Mouse (Mus musculus) stomach, embryonic 15.5 days (tissue): ENCODE results near the gene Ina. TPM values are rescaled to one million over a fixed set of nuclear protein-coding genes. Genes with fewer than 3 reads are reported as not detected.
"Not testable (repeated sequence)": the region's sequence is repeated elsewhere in the genome, so short reads cannot be mapped to it uniquely, and the experiment has no call there.

Experiments
- ATAC-seq: fragments of 200-750 bp; cut with Nextera tagmentation; 2 replicates; pipeline ENCODE4 v1.8.0; 2017; ENCODE audit warnings: low read depth, moderate number of reproducible peaks, moderate TSS enrichment; ENCODE audit not compliant: insufficient read depth, low FRiP score
- H3K27ac ChIP-seq: fragments of 300-500 bp; sonication (generic); 2 replicates; pipeline ENCODE4 v1.5.1; 2015; ENCODE audit warnings: mild to moderate bottlenecking, inconsistent platforms
- H3K27me3 ChIP-seq: fragments of 300-500 bp; sonication (generic); replicated peaks from 2 replicates; pipeline ENCODE4 v1.6.1; 2015; ENCODE audit warnings: inconsistent platforms
- H3K36me3 ChIP-seq: fragments of 300-500 bp; sonication (generic); 2 replicates; pipeline ENCODE4 v1.6.1; 2015; ENCODE audit warnings: inconsistent platforms
- H3K4me1 ChIP-seq: fragments of 300-500 bp; sonication (generic); 2 replicates; pipeline ENCODE4 v1.6.1; 2015; ENCODE audit warnings: inconsistent platforms
- H3K4me2 ChIP-seq: fragments of 300-500 bp; sonication (generic); 2 replicates; pipeline ENCODE4 v1.6.1; 2015; ENCODE audit warnings: mild to moderate bottlenecking, inconsistent platforms
- H3K4me3 ChIP-seq: fragments of 300-500 bp; sonication (generic); replicated peaks from 2 replicates; pipeline ENCODE4 v1.5.1; 2015; ENCODE audit warnings: inconsistent platforms
- H3K9ac ChIP-seq: fragments of 300-500 bp; sonication (generic); 2 replicates; pipeline ENCODE4 v1.6.1; 2015; ENCODE audit warnings: inconsistent platforms
- H3K9me3 ChIP-seq: fragments of 300-500 bp; sonication (generic); 2 replicates; pipeline ENCODE4 v1.6.1; 2016; ENCODE audit warnings: inconsistent platforms
- WGBS: fragments of 180-500 bp; shearing (Covaris S2); methylation state at CpG from one replicate; pipeline ENCODE4 v1.1.7; 2015; 5-methylcytosine and 5-hydroxymethylcytosine counted together
- polyA plus RNA-seq: library from polyadenylated mRNA; unstranded; fragments of >200 nt; fragmentation: Nextera tagmentation; extraction: Ambion mirVana; gene quantifications from 2 replicates; pipeline ENCODE4 v1.2.1, GENCODE M21; 2015

The Ina gene
- polyA plus RNA-seq, 1 experiment from 2014 or later, result 13.7 TPM

GRCm38 (mm10) chr19:46975997-46976396 lies 38.5 kb upstream of the Ina start:
- no peak overlapping the region for H3K4me2 ChIP-seq
- H3K36me3 ChIP-seq, result no peaks in the 10 kb centered on the region
- H3K9ac ChIP-seq, result no peak overlapping the region
- no peaks in the 10 kb centered on the region for H3K4me1 ChIP-seq
- WGBS, result 81% methylated on average over 8 of the region's 8 CpGs
- no peak overlapping the region for H3K27ac ChIP-seq
- ATAC-seq, result no peak
- no peaks in the 10 kb centered on the region for H3K27me3 ChIP-seq
- H3K9me3 ChIP-seq, result no peaks in the 10 kb centered on the region
- H3K4me3 ChIP-seq, result no peak overlapping the region

- Histone ChIP-seq H3K9me3 (no peaks in the 10 kb centered on the region), H3K4me1 (no peaks in the 10 kb centered on the region), H3K4me2 (no peak overlapping the region), H3K9ac (no peak overlapping the region), H3K4me3 (no peak overlapping the region), H3K27ac (no peak overlapping the region), H3K36me3 (no peaks in the 10 kb centered on the region), H3K27me3 (no peaks in the 10 kb centered on the region)
- WGBS, result 57% methylated on average over 2 of the region's 2 CpGs
- ATAC-seq, result no peak
Observed at GRCm38 (mm10) chr19:46976743-46977142, 37.8 kb upstream of the Ina start.

GRCm38 (mm10) chr19:46977460-46977859 lies 37.0 kb upstream of the Ina start:
- H3K27ac ChIP-seq, result no peak overlapping the region
- ATAC-seq, result no peak
- H3K4me2 ChIP-seq, result no peak overlapping the region
- H3K9me3 ChIP-seq, result no peaks in the 10 kb centered on the region
- no peaks in the 10 kb centered on the region for H3K27me3 ChIP-seq
- no peak overlapping the region for H3K4me3 ChIP-seq
- H3K4me1 ChIP-seq, result no peaks in the 10 kb centered on the region
- WGBS, result 73% methylated on average over 6 of the region's 6 CpGs
- H3K9ac ChIP-seq, result no peak overlapping the region
- H3K36me3 ChIP-seq, result no peaks in the 10 kb centered on the region

GRCm38 (mm10) chr19:46978069-46978468 lies 36.4 kb upstream of the Ina start:
- not testable (repeated sequence) for H3K4me1 ChIP-seq, H3K36me3 ChIP-seq, H3K9ac ChIP-seq, ATAC-seq, H3K4me3 ChIP-seq, H3K27me3 ChIP-seq, H3K9me3 ChIP-seq, H3K27ac ChIP-seq, H3K4me2 ChIP-seq
- 92% methylated on average over 3 of the region's 3 CpGs for WGBS

GRCm38 (mm10) chr19:46978920-46979780 lies 35.3 kb upstream of the Ina start:
- no peaks in the 10 kb centered on the region for H3K9me3 ChIP-seq
- 0 out of 2 replicates have a peak, but pooled peaks cover 3% of the 10 kb centered on the region for H3K4me1 ChIP-seq
- ATAC-seq, result no peak
- H3K4me3 ChIP-seq, result no peak overlapping the region
- no peak overlapping the region for H3K27ac ChIP-seq
- no peak overlapping the region for H3K9ac ChIP-seq
- H3K36me3 ChIP-seq, result no peaks in the 10 kb centered on the region
- no peaks in the 10 kb centered on the region for H3K27me3 ChIP-seq
- H3K4me2 ChIP-seq, result no peak overlapping the region
- 81% methylated on average over 17 of the region's 17 CpGs for whole genome bisulfite sequencing

GRCm38 (mm10) chr19:46979781-46980105 lies 34.8 kb upstream of the Ina start:
- Histone ChIP-seq H3K9ac (no peak overlapping the region), H3K36me3 (no peaks in the 10 kb centered on the region), H3K4me1 (peaks cover 6% of the 10 kb centered on the region; the same call in 1 of the 2 replicates), H3K27me3 (no peaks in the 10 kb centered on the region), H3K4me2 (no peak overlapping the region), H3K4me3 (no peak overlapping the region), H3K27ac (no peak overlapping the region), H3K9me3 (no peaks in the 10 kb centered on the region)
- ATAC-seq, result no peak
- 69% methylated on average over 3 of the region's 3 CpGs for WGBS

- WGBS, result 31% methylated on average over 6 of the region's 6 CpGs
Observed at GRCm38 (mm10) chr19:46981462-46981861, 33.0 kb upstream of the Ina start.

GRCm38 (mm10) chr19:46983352-46983965 lies 31.0 kb upstream of the Ina start:
- Histone ChIP-seq H3K9ac (no peak overlapping the region), H3K4me3 (no peak overlapping the region), H3K27ac (peak overlapping the region; percentile 83), H3K27me3 (no peaks in the 10 kb centered on the region), H3K4me1 (peaks cover 8% of the 10 kb centered on the region), H3K36me3 (no peaks in the 10 kb centered on the region), H3K9me3 (no peaks in the 10 kb centered on the region), H3K4me2 (0 out of 2 replicates have a peak overlapping the region, but pooled peaks have one; percentile 6)
- WGBS, result 41% methylated on average over 14 of the region's 14 CpGs
- ATAC-seq, result peak; percentile 66

More at GRCm38 (mm10) chr19:46981462-46981861, 33.0 kb upstream of the Ina start:
- no peak for ATAC-seq
- Histone ChIP-seq H3K9ac (no peak overlapping the region), H3K27ac (no peak overlapping the region), H3K9me3 (no peaks in the 10 kb centered on the region), H3K4me3 (no peak overlapping the region), H3K4me2 (no peak overlapping the region), H3K27me3 (no peaks in the 10 kb centered on the region), H3K4me1 (peaks cover 6% of the 10 kb centered on the region; the same call in 1 of the 2 replicates), H3K36me3 (no peaks in the 10 kb centered on the region)

- WGBS, result 40% methylated on average over 11 of the region's 11 CpGs
- H3K9me3 ChIP-seq, result no peaks in the 10 kb centered on the region
- no peak overlapping the region for H3K4me3 ChIP-seq
- H3K4me1 ChIP-seq, result peaks cover 13% of the 10 kb centered on the region
- H3K27ac ChIP-seq, result peak overlapping the region; percentile 83
- ATAC-seq, result no peak
- no peaks in the 10 kb centered on the region for H3K27me3 ChIP-seq
- H3K4me2 ChIP-seq, result peak overlapping the region; percentile 30; the same call in 1 of the 2 replicates
- H3K9ac ChIP-seq, result no peak overlapping the region
- H3K36me3 ChIP-seq, result no peaks in the 10 kb centered on the region
Observed at GRCm38 (mm10) chr19:46983966-46984380, 30.5 kb upstream of the Ina start.

GRCm38 (mm10) chr19:46984726-46985622 lies 29.5 kb upstream of the Ina start:
- H3K9ac ChIP-seq, result no peak overlapping the region
- no peak overlapping the region for H3K4me3 ChIP-seq
- WGBS, result 77% methylated on average over 13 of the region's 13 CpGs
- peaks cover 18% of the 10 kb centered on the region for H3K4me1 ChIP-seq
- H3K4me2 ChIP-seq, result no peak overlapping the region
- peak overlapping the region; percentile 65 for H3K27ac ChIP-seq
- H3K27me3 ChIP-seq, result no peaks in the 10 kb centered on the region
- no peaks in the 10 kb centered on the region for H3K9me3 ChIP-seq
- H3K36me3 ChIP-seq, result no peaks in the 10 kb centered on the region
- no peak for ATAC-seq

GRCm38 (mm10) chr19:46987646-46988045 lies 26.9 kb upstream of the Ina start:
- no peaks in the 10 kb centered on the region for H3K9me3 ChIP-seq
- no peak for ATAC-seq
- peak overlapping the region; percentile 81 for H3K27ac ChIP-seq
- no peak overlapping the region for H3K4me2 ChIP-seq
- whole genome bisulfite sequencing, result 68% methylated on average over 6 of the region's 6 CpGs
- peaks cover 18% of the 10 kb centered on the region for H3K4me1 ChIP-seq
- no peaks in the 10 kb centered on the region for H3K36me3 ChIP-seq
- H3K4me3 ChIP-seq, result no peak overlapping the region
- H3K27me3 ChIP-seq, result no peaks in the 10 kb centered on the region
- no peak overlapping the region for H3K9ac ChIP-seq
